Mouse (Mus musculus) brain, adult 10 weeks (tissue): ENCODE results near the gene Rsph10b. TPM values are rescaled to one million over a fixed set of nuclear protein-coding genes. Genes with fewer than 3 reads are reported as not detected.

Experiments
- polyA plus RNA-seq: library from polyadenylated mRNA; stranded (reverse); fragments of 350-450 nt; fragmentation: Illumina TruSeq; extraction: RNeasy Lipid Tissue Mini Kit (QIAGEN cat#74804); gene quantifications from one replicate; pipeline ENCODE4 v1.2.3, GENCODE M21; 2015; ENCODE audit warnings: low read depth, low replicate concordance

The Rsph10b gene
- 6.8 TPM for polyA plus RNA-seq

DNA sequence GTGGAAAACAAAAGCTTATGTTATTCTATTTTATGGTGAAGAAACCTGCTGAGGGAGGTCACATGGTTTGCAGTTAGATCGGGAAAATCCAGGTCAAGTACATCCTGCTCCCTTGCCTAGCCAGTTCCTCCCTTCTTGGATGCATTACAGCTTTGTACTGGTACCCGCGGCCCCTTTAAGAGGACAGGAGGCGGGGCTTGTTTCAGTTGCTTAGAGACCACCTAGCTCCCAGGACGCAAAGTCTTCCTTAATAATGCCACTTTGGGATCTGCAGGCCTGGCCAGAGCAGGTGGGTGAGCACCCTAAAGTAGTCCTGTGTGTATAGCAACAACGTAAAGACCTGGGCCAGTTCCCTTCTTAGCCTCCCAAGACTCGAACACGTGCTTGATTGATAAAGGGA lies at the start of gene Rsph10b:
TSS of gene Rsph10b (plus strand) at position 205 of the 400 bp plus-strand sequence.

DNA sequence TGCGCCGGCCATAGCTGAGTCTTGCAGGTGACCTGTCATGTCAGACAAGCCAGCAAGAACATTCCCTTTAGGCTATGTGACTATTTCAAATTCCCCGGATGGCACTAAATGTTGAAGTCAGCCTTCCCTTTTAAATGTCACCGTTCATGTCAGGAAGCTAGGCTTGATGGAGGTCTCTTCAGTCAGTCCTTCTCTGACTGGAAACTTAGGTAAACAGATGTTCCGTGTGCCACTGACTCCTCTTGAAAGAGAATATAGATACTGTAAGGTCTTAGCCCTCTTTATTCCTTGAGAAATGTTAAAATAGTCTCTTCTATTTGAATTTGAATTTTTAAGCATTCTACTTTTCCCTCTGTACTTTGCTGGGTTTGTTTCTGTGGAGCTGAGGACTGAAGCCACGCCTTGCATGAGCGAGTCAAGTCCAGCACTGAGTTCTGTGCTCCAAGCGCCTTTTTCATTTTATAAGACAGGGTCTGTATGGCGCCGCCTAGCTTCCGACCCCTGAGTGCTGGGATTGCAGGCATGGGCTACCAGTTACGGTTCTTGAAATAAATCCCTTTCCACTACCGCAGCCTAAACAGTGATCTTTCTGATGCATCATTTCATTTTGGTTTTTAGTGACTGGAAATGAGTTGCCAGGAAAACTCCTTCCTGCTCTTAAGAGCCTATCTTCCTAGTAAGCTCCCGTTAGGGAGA lies 35.1 kb upstream of the Rsph10b start, which contains the start of gene Ankrd61:
TSS of gene Ankrd61 (minus strand) at position 51 of the 696 bp plus-strand sequence.

GRCm38 (mm10) chr5:143909417-143910400 lies 23.1 kb upstream of the Rsph10b start, which contains the start of the genes Aimp2 and Pms2:
TSS of gene Aimp2 (minus strand) at chr5:143909847.
TSS of gene Pms2 (plus strand) at chr5:143909964.

GRCm38 (mm10) chr5:143927875-143928274 lies 5.0 kb upstream of the Rsph10b start, which contains the start of gene Gm42421:
TSS of gene Gm42421 (plus strand) at chr5:143928175.

GRCm38 (mm10) chr5:144014551-144015311 lies 81.9 kb downstream of the Rsph10b start, which contains the start of gene Ccz1:
TSS of gene Ccz1 (minus strand) at chr5:144014877.

GRCm38 (mm10) chr5:144026620-144027263 lies 93.9 kb downstream of the Rsph10b start, which contains the start of gene Ocm:
TSS of gene Ocm (minus strand) at chr5:144026670.

Other genes starting within 250 kb of the Rsph10b start
- 11.5 TPM for gene Usp42, start 200.8 kb upstream of the Rsph10b start, polyA plus RNA-seq
- gene Eif2ak1, start 115.2 kb upstream of the Rsph10b start, polyA plus RNA-seq, result 43.3 TPM
- not detected for gene Ankrd61, start 35.4 kb upstream of the Rsph10b start, polyA plus RNA-seq
- 61.9 TPM for gene Aimp2, start 23.2 kb upstream of the Rsph10b start, polyA plus RNA-seq
- 17.3 TPM for gene Pms2, start 23.1 kb upstream of the Rsph10b start, polyA plus RNA-seq
- gene Gm42421, start 4.9 kb upstream of the Rsph10b start, polyA plus RNA-seq, result 0.76 TPM
- 44.4 TPM for gene Ccz1, start 81.8 kb downstream of the Rsph10b start, polyA plus RNA-seq
- gene Ocm, start 93.6 kb downstream of the Rsph10b start, polyA plus RNA-seq, result 3.9 TPM
- 50.7 TPM for gene Lmtk2, start 167.4 kb downstream of the Rsph10b start, polyA plus RNA-seq